Mouse (Mus musculus) regulatory T cell (primary cell): ENCODE data around the gene Vps26c.

Experiments
- in situ Hi-C: fragments of 300-600 bp; cut with MboI, MseI; formaldehyde crosslinking; loops from one replicate; pipeline ENCODE4 v1.15.1; 2025; ENCODE audit warnings: high pct_unique_total_duplicates

Gene Vps26c

GRCm38 (mm10) chr16:94526344-94527151 lies at the start of gene Vps26c:
Gene Vps26c (minus strand): TSS chr16:94526830.
- in situ Hi-C loops = loop anchor here (5.0 kb wide), 1 partner anchor 36 kb away; no protein-coding TSS in a partner anchor

GRCm38 (mm10) chr16:94575757-94576156 lies 49.1 kb upstream of the Vps26c start:
- in situ Hi-C loops = no loop called here

GRCm38 (mm10) chr16:94574718-94575094 lies 48.1 kb upstream of the Vps26c start:
- in situ Hi-C loops = no loop called here

GRCm38 (mm10) chr16:94574025-94574717 lies 47.5 kb upstream of the Vps26c start:
- in situ Hi-C loops = no loop called here

GRCm38 (mm10) chr16:94572422-94572821 lies 45.8 kb upstream of the Vps26c start:
- in situ Hi-C loops = no loop called here

- in situ Hi-C loops = no loop called here
These were observed 44.7 kb upstream of the Vps26c start for GRCm38 (mm10) chr16:94571111-94571993.

- in situ Hi-C loops = no loop called here
These were observed 43.9 kb upstream of the Vps26c start for GRCm38 (mm10) chr16:94570361-94571041.

- in situ Hi-C loops = no loop called here
These were observed 42.9 kb upstream of the Vps26c start, which contains the start of gene Dyrk1a for GRCm38 (mm10) chr16:94569229-94570176. Gene Dyrk1a (plus strand): TSS chr16:94570010.

GRCm38 (mm10) chr16:94568335-94569228 lies 42.0 kb upstream of the Vps26c start:
- in situ Hi-C loops = no loop called here

- in situ Hi-C loops = no loop called here
These were observed 41.1 kb upstream of the Vps26c start for GRCm38 (mm10) chr16:94567751-94568150.

- in situ Hi-C loops = no loop called here
These were observed 40.4 kb upstream of the Vps26c start for GRCm38 (mm10) chr16:94566834-94567585.

- in situ Hi-C loops = no loop called here
These were observed 39.5 kb upstream of the Vps26c start for GRCm38 (mm10) chr16:94566124-94566523.

GRCm38 (mm10) chr16:94560618-94561017 lies 34.0 kb upstream of the Vps26c start:
- in situ Hi-C loops = loop anchor here (5.0 kb wide), 1 partner anchor 33 kb away; the partner anchor contains the start of gene Vps26c

- in situ Hi-C loops = loop anchor here (5.0 kb wide), 1 partner anchor 32 kb away; the partner anchor contains the start of gene Vps26c
These were observed 33.2 kb upstream of the Vps26c start for GRCm38 (mm10) chr16:94559782-94560181.

- in situ Hi-C loops = no loop called here
These were observed 32.7 kb upstream of the Vps26c start for GRCm38 (mm10) chr16:94559282-94559681.

- in situ Hi-C loops = no loop called here
These were observed 29.6 kb upstream of the Vps26c start for GRCm38 (mm10) chr16:94556228-94556627.

GRCm38 (mm10) chr16:94555346-94555745 lies 28.7 kb upstream of the Vps26c start:
- in situ Hi-C loops = no loop called here

- in situ Hi-C loops = no loop called here
These were observed 25.3 kb upstream of the Vps26c start for GRCm38 (mm10) chr16:94551934-94552333.
